Mouse (Mus musculus): ENCODE data around the gene Chst10.

Gene Chst10

GRCm38 (mm10) chr1:38897431-38898248 is at the start of gene Chst10:
Gene Chst10 (minus strand): TSS chr1:38898161.
- ATAC-seq (ENCODE audit: low TSS enrichment) = peak; percentile 88

- no peak for ATAC-seq (ENCODE audit: low TSS enrichment)
Observed at GRCm38 (mm10) chr1:38939608-38940007, 41.6 kb upstream of the Chst10 start.

- ATAC-seq (ENCODE audit: low TSS enrichment) = no peak
Observed at GRCm38 (mm10) chr1:38938849-38939248, 40.9 kb upstream of the Chst10 start, which contains the start of gene Nms. Gene Nms (plus strand): TSS chr1:38939149.

- peak; percentile 44 for ATAC-seq (ENCODE audit: low TSS enrichment)
Observed at GRCm38 (mm10) chr1:38936780-38937179, 38.8 kb upstream of the Chst10 start.

- ATAC-seq (ENCODE audit: low TSS enrichment) = no peak
Observed at GRCm38 (mm10) chr1:38934668-38935067, 36.7 kb upstream of the Chst10 start.

GRCm38 (mm10) chr1:38930767-38931166 is 32.8 kb upstream of the Chst10 start:
- ATAC-seq (ENCODE audit: low TSS enrichment) = peak; percentile 91

- peak; percentile 74 for ATAC-seq (ENCODE audit: low TSS enrichment)
Observed at GRCm38 (mm10) chr1:38929468-38929867, 31.5 kb upstream of the Chst10 start.

GRCm38 (mm10) chr1:38928996-38929395 is 31.0 kb upstream of the Chst10 start:
- ATAC-seq (ENCODE audit: low TSS enrichment) = 0 out of 2 replicates have a peak, but pooled peaks have one; percentile 48

- ATAC-seq (ENCODE audit: low TSS enrichment) = no peak
Observed at GRCm38 (mm10) chr1:38903985-38904384, 6.0 kb upstream of the Chst10 start.

GRCm38 (mm10) chr1:38902571-38902970 is 4.6 kb upstream of the Chst10 start:
- no peak for ATAC-seq (ENCODE audit: low TSS enrichment)

- no peak for ATAC-seq (ENCODE audit: low TSS enrichment)
Observed at GRCm38 (mm10) chr1:38893081-38893480, 4.9 kb downstream of the Chst10 start.

GRCm38 (mm10) chr1:38891444-38891843 is 6.5 kb downstream of the Chst10 start:
- no peak for ATAC-seq (ENCODE audit: low TSS enrichment)

- ATAC-seq (ENCODE audit: low TSS enrichment) = no peak
Observed at GRCm38 (mm10) chr1:38888803-38889202, 9.2 kb downstream of the Chst10 start.

- ATAC-seq (ENCODE audit: low TSS enrichment) = no peak
Observed at GRCm38 (mm10) chr1:38887011-38887410, 10.9 kb downstream of the Chst10 start.

GRCm38 (mm10) chr1:38886602-38887001 is 11.4 kb downstream of the Chst10 start:
- ATAC-seq (ENCODE audit: low TSS enrichment) = no peak

GRCm38 (mm10) chr1:38885956-38886355 is 12.0 kb downstream of the Chst10 start:
- no peak for ATAC-seq (ENCODE audit: low TSS enrichment)

GRCm38 (mm10) chr1:38883766-38884165 is 14.2 kb downstream of the Chst10 start:
- no peak for ATAC-seq (ENCODE audit: low TSS enrichment)

GRCm38 (mm10) chr1:38882746-38883145 is 15.2 kb downstream of the Chst10 start:
- ATAC-seq (ENCODE audit: low TSS enrichment) = no peak

- ATAC-seq (ENCODE audit: low TSS enrichment) = no peak
Observed at GRCm38 (mm10) chr1:38881366-38881765, 16.6 kb downstream of the Chst10 start.

- peak; percentile 72 for ATAC-seq (ENCODE audit: low TSS enrichment)
Observed at GRCm38 (mm10) chr1:38876671-38877382, 21.1 kb downstream of the Chst10 start.

- ATAC-seq (ENCODE audit: low TSS enrichment) = no peak
Observed at GRCm38 (mm10) chr1:38873911-38874310, 24.1 kb downstream of the Chst10 start.

GRCm38 (mm10) chr1:38871834-38872233 is 26.1 kb downstream of the Chst10 start:
- ATAC-seq (ENCODE audit: low TSS enrichment) = no peak
